Mouse (Mus musculus) liver, adult 2 months (tissue): ENCODE data around the gene Acy3. TPM values are rescaled to one million over a fixed set of nuclear protein-coding genes. Genes with fewer than 3 reads are reported as not detected.
"Not testable (repeated sequence)": the region's sequence is repeated elsewhere in the genome, so short reads cannot be mapped to it uniquely, and the experiment has no call there.

Experiments
- DNase-seq: peaks from one replicate; pipeline ENCODE4 v3.0.0-alpha.2; 2011; ENCODE audit warnings: low read depth, low spot score; ENCODE audit errors: extremely low read depth
- H3K27ac ChIP-seq: fragments of 200-500 bp; replicated peaks from 2 replicates; pipeline ENCODE4 v1.5.1; 2012; ENCODE audit warnings: low read depth, mild to moderate bottlenecking, control low read depth, inconsistent platforms, low read length; ENCODE audit not compliant: insufficient read depth
- H3K27me3 ChIP-seq: fragments of 200-500 bp; 2 replicates; pipeline ENCODE4 v1.6.1; 2012; ENCODE audit warnings: mild to moderate bottlenecking, moderate library complexity, low read length, inconsistent platforms; ENCODE audit not compliant: control insufficient read depth, insufficient read depth
- H3K36me3 ChIP-seq: fragments of 200-500 bp; 2 replicates; pipeline ENCODE4 v1.6.1; 2012; ENCODE audit warnings: low read length, inconsistent platforms; ENCODE audit not compliant: control insufficient read depth, insufficient read depth
- H3K4me1 ChIP-seq: fragments of 200-500 bp; 2 replicates; pipeline ENCODE4 v1.6.1; 2011; ENCODE audit warnings: low read length; ENCODE audit not compliant: control insufficient read depth, insufficient read depth
- H3K4me3 ChIP-seq: fragments of 200-500 bp; 2 replicates; pipeline ENCODE4 v1.5.1; 2011; ENCODE audit warnings: low read depth, mild to moderate bottlenecking, control low read depth, low read length, moderate library complexity; ENCODE audit not compliant: insufficient read depth
- H3K79me2 ChIP-seq: fragments of 200-500 bp; 2 replicates; pipeline ENCODE4 v1.6.1; 2012; ENCODE audit warnings: inconsistent platforms, mild to moderate bottlenecking, low read length, moderate library complexity; ENCODE audit not compliant: control insufficient read depth, insufficient read depth
- H3K9ac ChIP-seq: fragments of 200-500 bp; 2 replicates; pipeline ENCODE4 v1.6.1; 2012; ENCODE audit warnings: low read depth, mild to moderate bottlenecking, control low read depth, inconsistent platforms, low read length
- CTCF ChIP-seq: fragments of 200-500 bp; IDR thresholded peaks from 2 replicates; pipeline ENCODE4 v1.5.1; 2011; ENCODE audit warnings: low read depth, low read length, control low read depth
- POLR2A ChIP-seq: fragments of 200-500 bp; IDR thresholded peaks from 2 replicates; pipeline ENCODE4 v1.6.1; 2011; ENCODE audit warnings: low read length, control low read depth; ENCODE audit not compliant: insufficient read depth; ENCODE audit errors: extremely low read depth
- WGBS: fragments of 180-500 bp; shearing (Covaris S2); methylation state at CpG from one replicate; pipeline ENCODE4 v1.1.7; 2018; 5-methylcytosine and 5-hydroxymethylcytosine counted together
- polyA plus RNA-seq: library from polyadenylated mRNA; depleted of rRNA; stranded (reverse); fragments of >200 nt; gene quantifications from 2 replicates; pipeline ENCODE4 v1.2.3, GENCODE M21; 2012
- total RNA-seq: library from RNA; depleted of rRNA; stranded (reverse); fragments of >200 nt; gene quantifications from 2 replicates; pipeline ENCODE4 v1.2.3, GENCODE M21; 2014

The Acy3 gene
- total and polyA plus RNA-seq, 2 experiments: 44.3 to 232 TPM

GRCm38 (mm10) chr19:3958470-3958869, 27.9 kb upstream of the Acy3 start, which contains the start of gene Aldh3b3:
Gene Aldh3b3, plus strand, starts transcription at chr19:3958645.
- Histone ChIP-seq H3K79me2 (no peaks in the 10 kb centered on the region), H3K4me1 (no peaks in the 10 kb centered on the region), H3K27ac (no peak within 1 kb of the TSS), H3K27me3 (no peaks in the 10 kb centered on the region), H3K9ac (no peak within 1 kb of the TSS), H3K4me3 (no peak within 1 kb of the TSS), H3K36me3 (no peaks in the 10 kb centered on the region)
- peak; percentile 48 for DNase-seq
- TF ChIP-seq POLR2A (no peak), CTCF (no peak)
- WGBS: 45% methylated on average over 4 of the region's 4 CpGs

GRCm38 (mm10) chr19:3959030-3959429, 27.3 kb upstream of the Acy3 start:
- Histone ChIP-seq H3K4me1 (no peaks in the 10 kb centered on the region), H3K9ac (no peak overlapping the region), H3K27ac (no peak overlapping the region), H3K79me2 (no peaks in the 10 kb centered on the region), H3K36me3 (no peaks in the 10 kb centered on the region), H3K4me3 (no peak overlapping the region), H3K27me3 (no peaks in the 10 kb centered on the region)
- TF ChIP-seq CTCF: no peak
- TF ChIP-seq POLR2A: no peak
- peak; percentile 66 for DNase-seq

GRCm38 (mm10) chr19:3960211-3960610, 26.2 kb upstream of the Acy3 start:
- Histone ChIP-seq H3K9ac (no peak overlapping the region), H3K4me3 (no peak overlapping the region), H3K79me2 (no peaks in the 10 kb centered on the region), H3K4me1 (no peaks in the 10 kb centered on the region), H3K27ac (no peak overlapping the region), H3K36me3 (no peaks in the 10 kb centered on the region), H3K27me3 (no peaks in the 10 kb centered on the region)
- no peak for TF ChIP-seq CTCF
- TF ChIP-seq POLR2A: no peak
- no peak for DNase-seq
- 85% methylated on average over 5 of the region's 5 CpGs for WGBS

- not testable (repeated sequence) for H3K9ac ChIP-seq, H3K27ac ChIP-seq, H3K79me2 ChIP-seq, H3K36me3 ChIP-seq, DNase-seq, H3K4me3 ChIP-seq, H3K27me3 ChIP-seq, H3K4me1 ChIP-seq
- 88% methylated on average over 6 of the region's 6 CpGs for WGBS
These were observed 24.6 kb upstream of the Acy3 start for GRCm38 (mm10) chr19:3961805-3962204.

GRCm38 (mm10) chr19:3962469-3962868, 23.9 kb upstream of the Acy3 start:
- H3K36me3 ChIP-seq: no peaks in the 10 kb centered on the region
- H3K4me1 ChIP-seq: no peaks in the 10 kb centered on the region
- no peak overlapping the region for H3K4me3 ChIP-seq
- no peak overlapping the region for H3K9ac ChIP-seq
- no peak overlapping the region for H3K27ac ChIP-seq
- TF ChIP-seq POLR2A (no peak), CTCF (peak; percentile 34; the same call in 1 of the 2 replicates)
- H3K79me2 ChIP-seq: no peaks in the 10 kb centered on the region
- WGBS: 37% methylated on average over 2 of the region's 2 CpGs
- no peaks in the 10 kb centered on the region for H3K27me3 ChIP-seq
- DNase-seq: no peak

- H3K79me2 ChIP-seq: no peaks in the 10 kb centered on the region
- TF ChIP-seq CTCF: 0 out of 2 replicates have a peak, but pooled peaks have one; percentile 14
- TF ChIP-seq POLR2A: no peak
- no peak overlapping the region for H3K27ac ChIP-seq
- H3K36me3 ChIP-seq: no peaks in the 10 kb centered on the region
- H3K4me1 ChIP-seq: no peaks in the 10 kb centered on the region
- WGBS: 75% methylated on average over 4 of the region's 4 CpGs
- H3K4me3 ChIP-seq: no peak overlapping the region
- no peak overlapping the region for H3K9ac ChIP-seq
- peak; percentile 38 for DNase-seq
- H3K27me3 ChIP-seq: no peaks in the 10 kb centered on the region
These were observed 22.3 kb upstream of the Acy3 start for GRCm38 (mm10) chr19:3964030-3964429.
